Mouse (Mus musculus) C2C12 (cell line): Measurements from ENCODE around the gene Gm26741.

ENCODE experiments used
- CEBPB ChIP-seq: IDR thresholded peaks from one replicate; pipeline ENCODE4 v1.6.1; 2011; ENCODE audit warnings: low read depth, mild to moderate bottlenecking, control low read depth, moderate library complexity
- CTCF ChIP-seq: IDR thresholded peaks from one replicate; pipeline ENCODE4 v1.5.1; 2011; ENCODE audit not compliant: control insufficient read depth, insufficient read depth, insufficient read length
- FOSL1 ChIP-seq: IDR thresholded peaks from one replicate; pipeline ENCODE4 v1.8.0; 2011; ENCODE audit warnings: mild to moderate bottlenecking, low read length; ENCODE audit not compliant: poor library complexity, insufficient read depth, severe bottlenecking
- MAX ChIP-seq: IDR thresholded peaks from one replicate; pipeline ENCODE4 v1.6.1; 2011; ENCODE audit warnings: mild to moderate bottlenecking, control low read depth
- MYOG ChIP-seq: IDR thresholded peaks from one replicate; pipeline ENCODE4 v1.6.1; 2011; ENCODE audit not compliant: control insufficient read depth, insufficient read length; ENCODE audit errors: extremely low read depth
- USF1 ChIP-seq: IDR thresholded peaks from one replicate; pipeline ENCODE4 v1.6.1; 2011; ENCODE audit warnings: low read depth, mild to moderate bottlenecking, control low read depth, moderate library complexity

GRCm38 (mm10) chr10:52388922-52389430, 30.4 kb downstream of the Gm26741 start, which contains the start of gene Nepn:
- TF ChIP-seq CTCF (no peak), CEBPB (no peak), FOSL1 (no peak), MYOG (no peak), MAX (no peak), USF1 (no peak)
